Mouse (Mus musculus) macrophage (primary cell): ENCODE data around the gene Tspan32. TPM values are rescaled to one million over a fixed set of nuclear protein-coding genes. Genes with fewer than 3 reads are reported as not detected.

ENCODE experiments used
- H3K27ac ChIP-seq: fragments of 350-480 bp; formaldehyde crosslinking; 2 replicates; pipeline ENCODE4 v1.9.0; 2021
- H3K36me3 ChIP-seq: fragments of 350-480 bp; formaldehyde crosslinking; 2 replicates; pipeline ENCODE4 v1.9.0; 2021; ENCODE audit errors: inconsistent target
- H3K4me3 ChIP-seq: fragments of 350-480 bp; formaldehyde crosslinking; 2 replicates; pipeline ENCODE4 v1.9.0; 2021; ENCODE audit errors: inconsistent target
- H3K79me2 ChIP-seq: fragments of 350-480 bp; formaldehyde crosslinking; 2 replicates; pipeline ENCODE4 v1.9.0; 2021; ENCODE audit errors: inconsistent target
- WGBS: methylation state at CpG from one replicate; pipeline ENCODE4 v1.1.7; 2026; ENCODE audit warnings: inconsistent platforms; ENCODE audit not compliant: missing documents; 5-methylcytosine and 5-hydroxymethylcytosine counted together
- polyA plus RNA-seq: library from polyadenylated mRNA; stranded (reverse); fragments of 250-400 nt; gene quantifications from 3 replicates; pipeline ENCODE4 v1.2.4, GENCODE M21; 2018; ENCODE audit warnings: inconsistent platforms

Gene Tspan32
- polyA plus RNA-seq, 1 experiment from 2014 or later, result 12.2 TPM

DNA sequence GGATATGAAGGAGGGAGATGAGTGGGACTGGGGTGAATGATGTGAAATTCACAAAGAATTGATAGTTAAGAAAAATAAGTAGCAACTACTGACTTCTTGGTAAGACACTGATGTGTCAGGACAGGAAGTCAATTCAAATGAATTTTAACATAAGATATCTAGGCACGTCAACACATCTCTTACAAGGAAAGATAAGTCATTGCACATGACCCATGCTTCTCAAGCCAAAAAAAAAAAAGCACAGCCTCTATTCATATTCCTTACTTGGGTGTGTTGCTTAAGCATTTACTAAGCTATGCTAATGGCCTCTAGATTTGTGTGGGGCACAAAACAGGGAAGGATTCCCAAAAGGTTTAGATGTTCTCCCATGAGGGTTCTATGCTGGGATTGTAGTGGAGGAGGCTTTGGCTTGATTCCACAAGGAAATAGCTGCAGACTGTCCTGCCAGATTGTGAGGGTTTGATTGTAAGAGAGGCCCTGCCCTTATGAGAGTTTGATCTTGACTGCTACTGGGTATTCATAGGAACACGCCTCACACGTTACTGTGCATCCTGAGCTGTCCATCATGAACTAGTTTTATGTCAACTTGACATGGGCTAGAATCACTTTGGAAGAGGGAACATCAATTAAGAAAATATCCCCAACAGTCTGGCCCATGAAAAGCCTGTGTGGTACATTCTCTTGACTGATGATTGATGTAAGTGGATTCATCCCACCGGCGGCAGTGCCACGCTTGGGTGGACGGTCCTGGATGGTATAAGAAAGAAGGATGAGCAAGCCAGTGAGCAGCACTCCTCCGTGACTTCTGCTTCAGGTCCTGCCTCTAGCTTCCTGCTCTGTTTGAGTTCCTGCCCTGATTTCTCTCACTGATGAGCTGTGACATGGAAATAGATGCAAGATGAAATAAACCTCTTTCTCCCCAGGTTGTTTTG, 29.9 kb downstream of the Tspan32 start:
- 96% methylated on average over 8 of the region's 8 CpGs for WGBS
- Histone ChIP-seq H3K4me3 (no peak overlapping the region), H3K79me2 (no peaks in the 10 kb centered on the region), H3K27ac (no peak overlapping the region), H3K36me3 (no peaks in the 10 kb centered on the region)

- WGBS, result 84% methylated on average over 3 of the region's 3 CpGs
- no peak overlapping the region for H3K4me3 ChIP-seq
- no peaks in the 10 kb centered on the region for H3K79me2 ChIP-seq
- no peak overlapping the region for H3K27ac ChIP-seq
- no peaks in the 10 kb centered on the region for H3K36me3 ChIP-seq
Measured at GRCm38 (mm10) chr7:143036787-143037186, 31.9 kb downstream of the Tspan32 start.

- H3K27ac ChIP-seq, result peak overlapping the region; percentile 95
- no peak overlapping the region for H3K4me3 ChIP-seq
- no peaks in the 10 kb centered on the region for H3K79me2 ChIP-seq
- H3K36me3 ChIP-seq, result no peaks in the 10 kb centered on the region
- 80% methylated on average over 4 of the region's 4 CpGs for WGBS
Measured at GRCm38 (mm10) chr7:143037306-143037705, 32.5 kb downstream of the Tspan32 start.

- WGBS, result 25% methylated on average over 3 of the region's 3 CpGs
- Histone ChIP-seq H3K4me3 (no peak overlapping the region), H3K36me3 (no peaks in the 10 kb centered on the region), H3K79me2 (no peaks in the 10 kb centered on the region), H3K27ac (peak overlapping the region; percentile 95)
Measured at GRCm38 (mm10) chr7:143038174-143038931, 33.5 kb downstream of the Tspan32 start.

DNA sequence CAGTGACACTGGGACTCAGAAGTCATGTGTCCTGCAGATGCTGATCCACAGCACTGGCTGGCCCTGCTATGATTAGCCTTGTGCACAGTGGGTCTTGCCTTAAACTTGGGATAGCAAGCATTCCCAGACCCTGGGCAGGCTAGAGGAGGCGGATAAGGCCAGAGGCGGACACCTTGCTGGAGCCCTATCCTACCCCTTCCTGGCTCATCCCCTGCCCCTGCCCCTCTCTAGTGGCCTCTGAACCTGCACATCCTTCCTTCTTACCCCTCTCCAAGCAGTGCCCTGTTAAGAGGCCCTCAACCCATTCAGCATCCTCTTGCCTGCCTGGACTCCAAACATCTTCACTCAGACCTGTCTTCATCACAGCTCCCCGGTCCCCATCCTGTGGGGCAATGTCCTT, 35.7 kb downstream of the Tspan32 start:
- Histone ChIP-seq H3K4me3 (no peak overlapping the region), H3K36me3 (no peaks in the 10 kb centered on the region), H3K79me2 (no peaks in the 10 kb centered on the region), H3K27ac (no peak overlapping the region)
- 98% methylated on average over 3 of the region's 3 CpGs for WGBS

GRCm38 (mm10) chr7:143041138-143041822, 36.4 kb downstream of the Tspan32 start:
- 52% methylated on average over 3 of the region's 3 CpGs for WGBS
- H3K79me2 ChIP-seq, result no peaks in the 10 kb centered on the region
- H3K27ac ChIP-seq, result no peak overlapping the region
- H3K4me3 ChIP-seq, result no peak overlapping the region
- H3K36me3 ChIP-seq, result no peaks in the 10 kb centered on the region

DNA sequence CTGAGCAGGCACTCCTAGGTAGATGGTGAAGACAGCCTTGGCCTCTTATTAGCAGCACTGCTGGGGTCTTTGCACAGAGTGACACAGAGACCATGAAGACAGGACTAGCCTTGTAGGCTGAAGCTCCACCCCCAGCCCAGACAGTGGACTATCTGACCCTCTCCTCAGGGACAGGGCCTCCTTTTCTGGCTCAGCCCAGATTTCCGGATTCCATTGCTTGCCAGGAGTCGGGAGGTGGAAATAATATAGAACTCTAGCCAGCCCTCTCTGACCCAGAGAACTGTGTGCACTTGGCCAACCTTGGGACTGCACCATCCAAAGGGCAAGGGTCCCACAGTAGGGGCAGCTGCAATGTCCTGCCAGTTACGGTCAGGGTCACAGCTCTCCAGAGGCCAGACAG, 37.2 kb downstream of the Tspan32 start:
- Histone ChIP-seq H3K79me2 (no peaks in the 10 kb centered on the region), H3K27ac (peak overlapping the region; percentile 52), H3K36me3 (no peaks in the 10 kb centered on the region), H3K4me3 (no peak overlapping the region)
- 96% methylated on average over 3 of the region's 3 CpGs for WGBS

DNA sequence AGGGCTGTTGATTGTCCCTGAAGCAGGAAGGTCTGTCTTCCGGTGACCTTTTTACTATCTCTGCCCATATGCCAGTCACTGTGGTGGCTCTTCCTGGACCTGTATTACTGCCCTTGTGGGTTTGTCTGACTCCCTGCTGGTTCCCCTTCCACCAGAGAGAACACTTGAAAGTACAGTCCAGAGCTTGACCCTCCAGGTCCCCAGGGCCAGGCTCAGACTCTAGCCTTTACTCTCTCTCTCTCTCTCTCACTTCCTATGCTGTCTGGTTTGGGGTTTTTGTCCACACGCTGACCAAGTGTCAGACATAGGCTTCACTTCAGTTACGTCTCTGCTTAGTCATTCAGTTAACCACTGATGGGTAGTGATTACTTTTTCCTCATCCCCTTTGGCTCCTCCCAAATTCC, 38.1 kb downstream of the Tspan32 start:
- no peaks in the 10 kb centered on the region for H3K79me2 ChIP-seq
- H3K27ac ChIP-seq, result peak overlapping the region; percentile 52
- no peaks in the 10 kb centered on the region for H3K36me3 ChIP-seq
- WGBS, result 31% methylated on average over 3 of the region's 3 CpGs
- no peak overlapping the region for H3K4me3 ChIP-seq

DNA sequence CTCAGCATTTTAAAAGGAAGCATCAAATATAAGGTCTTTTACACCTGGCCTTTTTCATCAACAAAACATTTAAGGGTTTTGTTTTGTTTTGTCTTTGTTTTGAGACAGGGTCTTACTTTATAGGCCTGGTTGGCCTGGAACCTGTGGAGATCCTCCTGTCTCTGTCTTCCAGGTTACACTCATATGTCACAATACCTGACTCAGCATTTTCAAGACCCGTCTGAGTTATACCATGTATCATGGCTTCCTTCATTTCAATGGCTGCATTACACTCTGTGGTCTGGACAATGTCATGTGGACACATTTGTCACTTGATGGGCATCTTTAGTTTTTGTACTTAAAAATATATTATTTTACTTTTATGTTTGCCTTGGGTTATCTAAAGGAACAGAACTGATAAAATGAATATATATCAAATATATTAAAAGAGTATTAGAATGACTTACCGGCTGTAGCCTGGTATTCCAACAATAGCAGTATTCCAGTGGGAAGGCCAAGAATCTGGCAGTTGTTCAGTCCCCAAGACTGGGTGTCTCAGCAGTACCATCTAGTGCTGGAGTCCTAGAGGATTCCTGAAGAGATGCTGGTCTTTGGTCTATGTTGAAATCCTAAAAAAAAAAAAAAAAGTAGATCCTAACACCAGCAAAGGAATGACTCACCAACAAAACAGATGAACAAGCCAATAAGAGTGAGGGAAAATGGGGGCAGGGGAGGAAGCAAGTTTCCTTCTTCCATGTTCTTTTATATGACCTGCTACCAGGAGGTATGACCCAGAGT, 39.4 kb downstream of the Tspan32 start:
- H3K27ac ChIP-seq, result no peak overlapping the region
- 79% methylated on average over 2 of the region's 2 CpGs for WGBS
- H3K79me2 ChIP-seq, result no peaks in the 10 kb centered on the region

GRCm38 (mm10) chr7:143044826-143045206, 40.0 kb downstream of the Tspan32 start:
- Histone ChIP-seq H3K27ac (no peak overlapping the region), H3K36me3 (no peaks in the 10 kb centered on the region), H3K4me3 (no peak overlapping the region)

More for the DNA sequence above, 39.4 kb downstream of the Tspan32 start:
- Histone ChIP-seq H3K4me3 (no peak overlapping the region), H3K36me3 (no peaks in the 10 kb centered on the region)

GRCm38 (mm10) chr7:143046358-143046757, 41.5 kb downstream of the Tspan32 start:
- 27% methylated on average over 7 of the region's 7 CpGs for WGBS
- peak overlapping the region; percentile 15; the same call in 1 of the 2 replicates for H3K27ac ChIP-seq
- H3K79me2 ChIP-seq, result no peaks in the 10 kb centered on the region
- H3K4me3 ChIP-seq, result no peak overlapping the region
- H3K36me3 ChIP-seq, result no peaks in the 10 kb centered on the region

More at GRCm38 (mm10) chr7:143044826-143045206, 40.0 kb downstream of the Tspan32 start:
- no peaks in the 10 kb centered on the region for H3K79me2 ChIP-seq

GRCm38 (mm10) chr7:143049331-143049730, 44.5 kb downstream of the Tspan32 start:
- Histone ChIP-seq H3K27ac (no peak overlapping the region), H3K36me3 (no peaks in the 10 kb centered on the region), H3K79me2 (peaks cover 12% of the 10 kb centered on the region), H3K4me3 (no peak overlapping the region)
- 97% methylated on average over 3 of the region's 3 CpGs for WGBS

GRCm38 (mm10) chr7:143049841-143050816, 45.3 kb downstream of the Tspan32 start:
- no peaks in the 10 kb centered on the region for H3K36me3 ChIP-seq
- H3K27ac ChIP-seq, result no peak overlapping the region
- WGBS, result 96% methylated on average over 3 of the region's 3 CpGs
- H3K79me2 ChIP-seq, result peaks cover 20% of the 10 kb centered on the region
- H3K4me3 ChIP-seq, result no peak overlapping the region
